Mouse (Mus musculus) neural tube, embryonic 11.5 days (tissue): ENCODE measurements around the gene Gm45233. TPM values are rescaled to one million over a fixed set of nuclear protein-coding genes. Genes with fewer than 3 reads are reported as not detected.

Experiments used
- ATAC-seq: fragments of 200-750 bp; cut with Nextera tagmentation; 2 replicates; pipeline ENCODE4 v1.8.0; 2017; ENCODE audit warnings: moderate number of reproducible peaks, mild to moderate bottlenecking, moderate TSS enrichment, moderate library complexity; ENCODE audit not compliant: insufficient read depth, low FRiP score, low TSS enrichment
- DNase-seq: peaks from one replicate; pipeline ENCODE4 v3.0.0-alpha.2; 2015; ENCODE audit warnings: low spot score
- H3K27ac ChIP-seq: fragments of 300-500 bp; sonication (generic); 2 replicates; pipeline ENCODE4 v1.5.1; 2014; ENCODE audit warnings: low read depth, mild to moderate bottlenecking, low read length
- H3K27me3 ChIP-seq: fragments of 300-500 bp; sonication (generic); 2 replicates; pipeline ENCODE4 v1.6.1; 2014; ENCODE audit warnings: mild to moderate bottlenecking, low read length, mixed read lengths; ENCODE audit not compliant: control insufficient read depth, insufficient read depth
- H3K36me3 ChIP-seq: fragments of 300-500 bp; sonication (generic); 2 replicates; pipeline ENCODE4 v1.6.1; 2014; ENCODE audit warnings: mild to moderate bottlenecking, low read length, moderate library complexity, mixed read lengths; ENCODE audit not compliant: control insufficient read depth, insufficient read depth
- H3K4me1 ChIP-seq: fragments of 300-500 bp; sonication (generic); 2 replicates; pipeline ENCODE4 v1.6.1; 2014; ENCODE audit warnings: low read length, mixed read lengths; ENCODE audit not compliant: control insufficient read depth, insufficient read depth
- H3K4me2 ChIP-seq: fragments of 300-500 bp; sonication (generic); 2 replicates; pipeline ENCODE4 v1.6.1; 2014; ENCODE audit warnings: low read depth, mild to moderate bottlenecking, moderate library complexity
- H3K4me3 ChIP-seq: fragments of 300-500 bp; sonication (generic); 2 replicates; pipeline ENCODE4 v1.5.1; 2014; ENCODE audit warnings: low read depth, low read length
- H3K9ac ChIP-seq: fragments of 300-500 bp; sonication (generic); 2 replicates; pipeline ENCODE4 v1.6.1; 2014; ENCODE audit warnings: mild to moderate bottlenecking, low read length
- H3K9me3 ChIP-seq: fragments of 300-500 bp; sonication (generic); 2 replicates; pipeline ENCODE4 v1.6.1; 2016; ENCODE audit warnings: low read length; ENCODE audit not compliant: control insufficient read depth
- WGBS: fragments of 180-500 bp; shearing (Covaris S2); extraction: QIAGEN DNeasy Blood & Tissue Kit; methylation state at CpG from one replicate; pipeline ENCODE4 v1.1.7; 2014; 5-methylcytosine and 5-hydroxymethylcytosine counted together
- polyA plus RNA-seq: library from polyadenylated mRNA; unstranded; fragments of >200 nt; fragmentation: Nextera tagmentation; extraction: Ambion mirVana; gene quantifications from 2 replicates; pipeline ENCODE4 v1.2.1, GENCODE M21; 2014

Gm45233 gene
- polyA plus RNA-seq, 1 experiment from 2014 or later, result not detected

DNA sequence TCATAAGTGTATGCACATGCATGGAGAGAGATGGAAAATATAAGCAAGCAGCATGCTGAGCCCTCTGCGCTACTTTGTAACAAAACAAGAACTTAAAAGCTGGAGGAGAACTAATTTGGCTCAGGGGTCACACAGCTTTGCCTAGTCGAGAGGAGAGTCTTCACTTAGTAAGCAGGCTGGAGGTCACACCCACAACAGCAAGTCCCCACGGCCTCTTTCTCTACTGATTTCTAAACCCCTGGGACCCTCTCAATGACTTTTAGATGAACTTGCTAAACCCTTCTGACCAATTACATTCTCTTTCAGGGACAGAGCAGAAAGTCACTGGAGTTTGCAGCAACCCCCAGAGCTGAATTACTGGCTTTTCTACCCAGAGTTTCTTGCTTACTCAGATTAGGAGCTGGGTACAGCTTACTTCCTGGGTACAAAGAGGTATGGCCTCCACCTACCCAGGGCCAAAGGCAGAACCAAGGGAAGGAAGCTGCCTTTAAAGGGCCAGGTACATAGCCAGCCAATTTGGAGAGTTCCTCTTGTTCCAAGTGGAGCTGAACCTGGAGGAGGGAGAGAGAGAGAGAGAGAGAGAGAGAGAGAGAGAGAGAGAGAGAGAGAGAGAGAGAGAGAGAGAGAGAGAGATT is 19.8 kb upstream of the Gm45233 start:
- Histone ChIP-seq H3K4me1 (no peaks in the 10 kb centered on the region), H3K9ac (no peak overlapping the region), H3K4me2 (no peak overlapping the region), H3K27me3 (no peaks in the 10 kb centered on the region), H3K4me3 (no peak overlapping the region), H3K9me3 (no peaks in the 10 kb centered on the region), H3K27ac (no peak overlapping the region), H3K36me3 (no peaks in the 10 kb centered on the region)
- ATAC-seq, result no peak
- 73% methylated on average over 3 of the region's 3 CpGs for WGBS
- no peak for DNase-seq

GRCm38 (mm10) chr7:43427406-43427805 is 16.5 kb upstream of the Gm45233 start, which contains the start of gene Lim2:
Gene Lim2 (plus strand): TSS chr7:43427670.
- Histone ChIP-seq H3K36me3 (no peaks in the 10 kb centered on the region), H3K27ac (no peak within 1 kb of the TSS), H3K4me1 (no peaks in the 10 kb centered on the region), H3K27me3 (no peaks in the 10 kb centered on the region), H3K4me2 (no peak within 1 kb of the TSS), H3K9ac (no peak within 1 kb of the TSS), H3K4me3 (no peak within 1 kb of the TSS), H3K9me3 (no peaks in the 10 kb centered on the region)
- no peak for DNase-seq
- 87% methylated on average over 8 of the region's 8 CpGs for WGBS
- no peak for ATAC-seq

- no peak for ATAC-seq
- 58% methylated on average over 4 of the region's 4 CpGs for WGBS
- no peaks in the 10 kb centered on the region for H3K36me3 ChIP-seq
Measured at GRCm38 (mm10) chr7:43429500-43429899, 14.4 kb upstream of the Gm45233 start.

GRCm38 (mm10) chr7:43432891-43433290 is 11.0 kb upstream of the Gm45233 start:
- no peaks in the 10 kb centered on the region for H3K36me3 ChIP-seq
- no peak overlapping the region for H3K4me3 ChIP-seq
- no peaks in the 10 kb centered on the region for H3K27me3 ChIP-seq
- ATAC-seq (no peak), DNase-seq (no peak)
- no peak overlapping the region for H3K9ac ChIP-seq
- H3K27ac ChIP-seq, result no peak overlapping the region
- WGBS, result 77% methylated on average over 4 of the region's 4 CpGs
- H3K4me2 ChIP-seq, result no peak overlapping the region
- H3K9me3 ChIP-seq, result no peaks in the 10 kb centered on the region
- no peaks in the 10 kb centered on the region for H3K4me1 ChIP-seq

More at GRCm38 (mm10) chr7:43429500-43429899, 14.4 kb upstream of the Gm45233 start:
- DNase-seq, result no peak
- H3K4me2 ChIP-seq, result no peak overlapping the region
- no peaks in the 10 kb centered on the region for H3K9me3 ChIP-seq
- no peaks in the 10 kb centered on the region for H3K4me1 ChIP-seq
- H3K27me3 ChIP-seq, result no peaks in the 10 kb centered on the region
- no peak overlapping the region for H3K9ac ChIP-seq
- no peak overlapping the region for H3K4me3 ChIP-seq
- H3K27ac ChIP-seq, result no peak overlapping the region

DNA sequence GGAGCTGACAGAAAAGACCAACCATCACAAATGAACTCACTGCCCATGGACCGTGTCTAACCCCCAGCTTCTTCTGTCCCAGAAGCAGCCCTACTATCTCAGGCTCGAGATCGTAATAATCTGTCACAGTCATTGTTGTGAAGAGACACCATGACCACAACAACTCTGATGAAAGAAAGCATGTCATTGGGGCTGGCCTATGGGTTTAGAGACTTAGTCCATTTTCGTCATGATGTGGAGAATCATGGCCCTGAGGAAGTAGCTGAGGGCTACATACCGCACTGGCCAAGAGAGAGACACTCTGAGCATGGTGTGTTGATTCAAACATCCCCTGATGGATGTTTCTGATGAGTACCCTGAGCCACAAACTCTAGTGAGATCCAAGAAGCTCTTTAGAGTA is 9.3 kb upstream of the Gm45233 start:
- Histone ChIP-seq H3K9ac (no peak overlapping the region), H3K4me3 (no peak overlapping the region), H3K36me3 (no peaks in the 10 kb centered on the region), H3K27ac (no peak overlapping the region), H3K4me2 (no peak overlapping the region), H3K9me3 (no peaks in the 10 kb centered on the region), H3K27me3 (no peaks in the 10 kb centered on the region), H3K4me1 (no peaks in the 10 kb centered on the region)
- ATAC-seq, result no peak
- WGBS, result 89% methylated on average over 5 of the region's 5 CpGs
- DNase-seq, result no peak

GRCm38 (mm10) chr7:43436341-43437255 is 7.3 kb upstream of the Gm45233 start, which contains the start of gene Nkg7:
Gene Nkg7 (plus strand): TSS chr7:43437073.
- WGBS, result 73% methylated on average over 10 of the region's 10 CpGs
- DNase-seq (no peak), ATAC-seq (no peak)
- no peak within 1 kb of the TSS for H3K4me2 ChIP-seq
- H3K4me1 ChIP-seq, result no peaks in the 10 kb centered on the region
- no peak within 1 kb of the TSS for H3K4me3 ChIP-seq
- H3K9ac ChIP-seq, result no peak within 1 kb of the TSS
- H3K9me3 ChIP-seq, result no peaks in the 10 kb centered on the region
- no peaks in the 10 kb centered on the region for H3K27me3 ChIP-seq
- no peaks in the 10 kb centered on the region for H3K36me3 ChIP-seq
- H3K27ac ChIP-seq, result no peak within 1 kb of the TSS

- Histone ChIP-seq H3K27ac (no peak overlapping the region), H3K4me1 (no peaks in the 10 kb centered on the region), H3K4me2 (no peak overlapping the region), H3K36me3 (no peaks in the 10 kb centered on the region), H3K9me3 (no peaks in the 10 kb centered on the region), H3K27me3 (no peaks in the 10 kb centered on the region), H3K9ac (no peak overlapping the region), H3K4me3 (no peak overlapping the region)
- WGBS, result 82% methylated on average over 4 of the region's 4 CpGs
- DNase-seq, result no peak
- no peak for ATAC-seq
Measured at GRCm38 (mm10) chr7:43438611-43439010, 5.3 kb upstream of the Gm45233 start.

DNA sequence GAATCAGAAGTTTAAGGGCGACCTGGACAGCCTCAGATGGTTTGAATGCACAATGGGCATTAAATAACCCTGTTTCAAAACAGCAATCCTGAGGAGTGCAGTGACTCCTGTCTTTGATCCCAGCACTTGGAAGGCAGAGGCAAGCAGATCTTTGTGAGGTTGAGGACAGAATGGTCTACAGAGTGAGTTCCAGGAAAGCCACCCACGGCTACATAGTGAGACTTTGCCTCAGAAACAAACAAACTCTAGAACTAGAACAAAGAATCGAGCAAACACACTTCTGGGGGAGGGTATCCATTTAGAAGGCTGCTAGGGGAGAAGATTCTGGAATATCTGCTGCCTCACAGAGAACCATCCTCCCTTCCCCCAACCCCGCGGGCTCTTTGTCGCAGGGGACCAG is 3.4 kb upstream of the Gm45233 start, which contains the start of gene Cldnd2:
Gene Cldnd2, plus strand, starts transcription at position 301 of the 400 bp plus-strand sequence.
- Histone ChIP-seq H3K4me1 (0 out of 2 replicates have a peak, but pooled peaks cover 4% of the 10 kb centered on the region), H3K9me3 (no peaks in the 10 kb centered on the region), H3K4me2 (no peak within 1 kb of the TSS), H3K9ac (no peak within 1 kb of the TSS), H3K27me3 (no peaks in the 10 kb centered on the region), H3K27ac (no peak within 1 kb of the TSS), H3K4me3 (no peak within 1 kb of the TSS), H3K36me3 (no peaks in the 10 kb centered on the region)
- ATAC-seq (no peak), DNase-seq (no peak)
- 82% methylated on average over 6 of the region's 6 CpGs for WGBS
